Mouse (Mus musculus): ENCODE data around the gene Prpf8. TPM values are rescaled to one million over a fixed set of nuclear protein-coding genes. Genes with fewer than 3 reads are reported as not detected.
"Not testable (repeated sequence)": the region's sequence is repeated elsewhere in the genome, so short reads cannot be mapped to it uniquely, and the experiment has no call there.

Prpf8 gene
- polyA plus RNA-seq, 1 experiment from 2014 or later: 77.5 TPM

DNA sequence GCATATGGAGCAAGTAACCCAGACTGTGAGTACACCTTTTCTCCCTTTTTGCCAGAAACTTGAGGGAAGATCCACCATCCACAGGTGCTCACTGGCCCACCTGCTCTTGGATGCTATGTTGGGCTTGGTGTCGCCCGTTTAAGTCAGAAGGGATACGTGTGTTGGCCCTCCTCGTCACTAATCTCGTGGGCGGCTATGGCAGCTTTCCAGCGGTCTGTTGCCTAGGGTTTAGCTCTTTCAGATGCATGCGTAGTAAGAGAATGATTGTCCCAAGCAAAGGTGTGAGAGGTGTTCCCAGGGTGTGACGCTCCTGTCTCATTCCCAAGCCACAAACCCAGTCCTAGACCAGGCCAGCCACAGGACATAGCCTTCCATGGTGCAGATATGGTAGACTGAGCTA lies 58.1 kb downstream of the Prpf8 start:
- WGBS: 93% methylated on average over 9 of the region's 9 CpGs
- H3K27ac ChIP-seq: no peak overlapping the region

DNA sequence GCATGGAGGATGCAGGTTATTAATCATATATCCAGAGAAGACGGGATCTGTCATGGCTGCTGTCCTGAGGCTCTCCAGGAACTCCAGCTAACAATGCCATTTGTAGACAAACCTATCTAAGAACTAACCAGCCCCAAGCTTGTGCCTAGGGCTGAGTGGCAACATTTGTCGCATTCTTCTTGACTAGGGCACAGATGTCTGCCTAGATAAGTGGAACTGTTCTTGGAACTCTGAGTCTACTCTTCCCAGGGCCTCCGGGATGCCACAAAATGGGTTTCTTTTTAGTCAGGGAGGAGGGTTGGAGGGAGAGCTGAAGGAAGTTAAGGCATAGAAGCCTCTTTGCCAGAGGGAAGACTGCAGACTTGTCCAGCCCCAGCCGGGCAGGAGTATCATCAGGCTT lies 59.4 kb downstream of the Prpf8 start:
- WGBS: 84% methylated on average over 4 of the region's 4 CpGs

More for the DNA sequence above, 58.1 kb downstream of the Prpf8 start:
- Histone ChIP-seq H3K4me1 (peaks cover 30% of the 10 kb centered on the region), H3K9me3 (no peaks in the 10 kb centered on the region), H3K27me3 (ENCODE audit: poor library complexity, severe bottlenecking) (no peaks in the 10 kb centered on the region), H3K4me3 (no peak overlapping the region), H3K36me3 (replicated peaks) (0 out of 2 replicates have a peak, but pooled peaks cover 3% of the 10 kb centered on the region)
- DNase-seq (ENCODE audit: extremely low spot score, low spot score): no peak

DNA sequence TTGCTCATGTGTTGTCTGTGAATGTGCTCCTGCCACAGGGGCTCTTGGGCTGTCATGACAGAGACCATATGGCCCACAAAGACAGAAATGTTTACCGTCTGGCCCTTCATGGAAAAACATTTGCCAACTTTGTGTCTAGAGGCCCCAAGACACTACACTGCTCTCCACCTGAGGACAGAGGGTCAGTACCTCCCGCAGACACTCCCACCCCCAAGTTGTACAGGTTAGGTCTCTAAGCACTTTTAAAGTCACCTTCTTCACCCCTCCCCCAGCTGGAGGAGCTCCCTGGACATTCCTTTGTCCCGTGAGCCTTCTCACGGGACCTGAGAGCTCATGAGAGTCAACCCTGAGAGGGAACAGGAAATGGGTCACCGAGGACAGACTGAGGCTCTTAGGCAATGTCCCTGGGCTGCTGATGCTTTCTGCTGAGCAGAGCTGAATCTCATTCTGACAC lies 63.1 kb downstream of the Prpf8 start:
- peak overlapping the region; percentile 62 for H3K27ac ChIP-seq
- WGBS: 59% methylated on average over 5 of the region's 5 CpGs

More for the DNA sequence above, 59.4 kb downstream of the Prpf8 start:
- H3K4me1 ChIP-seq: peaks cover 33% of the 10 kb centered on the region
- no peaks in the 10 kb centered on the region for H3K27me3 ChIP-seq (ENCODE audit: poor library complexity, severe bottlenecking)
- H3K4me3 ChIP-seq: no peak overlapping the region
- DNase-seq (ENCODE audit: extremely low spot score, low spot score): no peak
- H3K36me3 ChIP-seq (replicated peaks): 0 out of 2 replicates have a peak, but pooled peaks cover 3% of the 10 kb centered on the region
- H3K9me3 ChIP-seq: no peaks in the 10 kb centered on the region
- H3K27ac ChIP-seq: no peak overlapping the region

DNA sequence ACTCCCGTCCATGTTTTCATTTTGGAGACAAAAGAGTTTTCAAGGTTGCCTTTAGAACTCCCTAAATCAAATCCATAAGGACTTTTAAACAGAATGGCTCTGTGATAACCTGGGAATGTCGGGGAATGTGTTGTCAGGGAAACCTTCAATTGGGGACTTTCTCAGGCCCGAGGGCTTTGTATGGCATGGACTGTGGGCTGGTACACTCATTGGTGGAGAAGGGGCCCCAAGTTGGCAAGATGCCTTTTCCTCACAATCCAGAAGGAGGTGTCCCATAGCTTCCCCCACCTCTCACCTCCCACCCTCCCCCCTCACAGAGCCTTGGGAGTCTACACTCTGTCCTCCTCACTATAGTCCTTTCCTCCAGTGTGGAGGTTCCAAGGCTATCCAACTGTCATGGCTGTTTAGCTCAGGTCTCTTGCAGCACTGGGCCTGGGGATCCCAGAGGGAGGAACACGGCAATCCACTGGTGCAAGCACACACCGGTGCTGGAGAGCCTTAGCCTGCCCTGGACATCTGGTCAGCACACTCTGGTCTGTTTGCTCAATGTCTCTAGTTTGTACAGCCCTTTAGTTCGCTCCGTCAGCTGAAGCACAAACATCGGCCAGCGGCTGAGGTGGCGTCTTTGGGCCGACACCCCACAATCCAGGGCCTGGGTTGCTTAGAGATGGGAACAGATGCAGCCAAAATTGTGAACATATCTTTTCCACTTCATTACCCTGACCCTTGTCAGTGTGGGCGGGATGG lies 63.8 kb downstream of the Prpf8 start:
- H3K27ac ChIP-seq: peak overlapping the region; percentile 62
- H3K4me3 ChIP-seq: no peak overlapping the region
- H3K9me3 ChIP-seq: no peaks in the 10 kb centered on the region
- WGBS: 74% methylated on average over 12 of the region's 12 CpGs
- H3K36me3 ChIP-seq (replicated peaks): no peaks in the 10 kb centered on the region
- no peak for DNase-seq (ENCODE audit: extremely low spot score, low spot score)
- H3K4me1 ChIP-seq: peaks cover 52% of the 10 kb centered on the region
- H3K27me3 ChIP-seq (ENCODE audit: poor library complexity, severe bottlenecking): no peaks in the 10 kb centered on the region

More for the DNA sequence above, 63.1 kb downstream of the Prpf8 start:
- Histone ChIP-seq H3K27me3 (ENCODE audit: poor library complexity, severe bottlenecking) (no peaks in the 10 kb centered on the region), H3K4me1 (peaks cover 53% of the 10 kb centered on the region), H3K4me3 (no peak overlapping the region), H3K36me3 (replicated peaks) (no peaks in the 10 kb centered on the region), H3K9me3 (no peaks in the 10 kb centered on the region)
- no peak for DNase-seq (ENCODE audit: extremely low spot score, low spot score)

DNA sequence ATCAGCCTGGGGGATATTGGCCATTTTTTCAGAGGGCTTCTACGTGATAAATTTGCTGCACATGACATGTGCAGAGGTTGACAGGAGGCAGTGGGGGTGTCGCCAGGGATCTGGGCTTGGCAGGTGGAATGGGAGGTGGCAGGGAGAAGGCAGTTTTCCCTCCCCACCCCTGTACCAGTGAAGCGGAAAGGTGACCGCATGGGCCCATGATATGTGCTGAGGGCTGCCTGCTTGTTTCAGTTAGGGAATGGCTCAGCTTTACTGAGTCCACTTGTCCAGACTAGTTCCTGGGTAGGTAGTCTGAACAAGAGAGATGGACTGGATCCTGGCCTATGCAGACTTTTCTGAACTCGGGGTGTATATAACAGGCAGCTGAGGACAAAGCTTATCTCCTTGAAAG lies 64.7 kb downstream of the Prpf8 start:
- Histone ChIP-seq H3K4me1 (peaks cover 43% of the 10 kb centered on the region), H3K27me3 (ENCODE audit: poor library complexity, severe bottlenecking) (no peaks in the 10 kb centered on the region), H3K27ac (0 out of 2 replicates have a peak overlapping the region, but pooled peaks have one; percentile 64), H3K36me3 (replicated peaks) (no peaks in the 10 kb centered on the region), H3K4me3 (no peak overlapping the region), H3K9me3 (no peaks in the 10 kb centered on the region)
- WGBS: 93% methylated on average over 5 of the region's 5 CpGs
- no peak for DNase-seq (ENCODE audit: extremely low spot score, low spot score)

DNA sequence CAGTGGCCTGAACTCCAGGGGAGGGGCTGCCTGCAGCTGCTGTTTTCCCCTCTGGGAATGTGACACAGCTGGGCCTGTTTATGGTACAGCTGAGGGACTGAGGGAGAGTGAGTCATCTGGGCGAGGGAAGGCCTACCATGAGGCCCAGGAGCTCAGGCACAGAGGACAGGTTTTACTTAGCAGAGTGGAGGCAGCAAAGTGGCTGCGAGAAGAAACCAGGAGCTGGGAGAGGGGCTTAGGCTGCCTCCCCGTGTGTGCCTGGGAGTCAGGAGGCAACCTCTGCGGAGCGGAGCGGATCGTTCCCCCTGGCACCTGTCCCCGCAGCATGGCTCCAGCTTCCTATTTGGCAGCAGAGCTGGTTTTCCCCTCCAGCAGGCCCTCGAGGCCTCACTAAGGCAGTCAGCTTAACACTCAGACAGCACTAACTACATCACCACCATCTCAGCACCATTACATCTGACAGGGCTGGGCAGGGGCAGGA lies 65.4 kb downstream of the Prpf8 start:
- H3K4me3 ChIP-seq: no peak overlapping the region
- WGBS: 77% methylated on average over 9 of the region's 9 CpGs
- peak overlapping the region; percentile 64 for H3K27ac ChIP-seq

DNA sequence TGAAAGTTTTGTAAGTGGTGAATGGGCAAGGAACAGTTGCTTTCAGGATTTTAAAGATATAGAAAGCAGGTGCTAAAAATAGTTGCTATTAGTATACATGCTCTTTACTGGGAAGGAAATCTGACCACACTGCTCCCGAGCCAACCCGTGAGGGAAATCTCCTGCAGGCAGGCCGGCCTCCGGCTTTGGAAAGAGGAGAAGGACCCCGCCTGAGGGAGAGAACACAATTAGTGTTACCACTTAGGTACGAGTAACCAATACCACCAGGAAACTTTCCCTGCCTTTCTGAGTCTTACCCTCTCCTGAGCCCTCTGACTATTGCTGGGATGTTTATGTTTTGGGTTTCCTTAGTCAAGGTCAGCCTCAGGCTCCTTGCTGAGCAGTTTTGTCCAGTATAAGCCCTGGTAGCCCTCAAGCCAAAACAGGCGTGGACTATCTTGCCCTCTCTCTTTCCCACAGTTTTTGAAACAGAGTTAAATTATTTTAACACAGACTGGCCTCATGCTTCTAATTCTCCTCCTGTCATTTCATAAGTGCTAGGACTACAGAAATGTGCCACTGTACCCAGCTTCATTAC lies 66.4 kb downstream of the Prpf8 start:
- 42% methylated on average over 7 of the region's 7 CpGs for WGBS
- H3K4me3 ChIP-seq: no peak overlapping the region
- no peak for DNase-seq (ENCODE audit: extremely low spot score, low spot score)
- no peaks in the 10 kb centered on the region for H3K27me3 ChIP-seq (ENCODE audit: poor library complexity, severe bottlenecking)
- peaks cover 50% of the 10 kb centered on the region for H3K4me1 ChIP-seq
- no peaks in the 10 kb centered on the region for H3K9me3 ChIP-seq
- H3K27ac ChIP-seq: no peak overlapping the region
- peaks cover 3% of the 10 kb centered on the region; the same call in 1 of the 2 replicates for H3K36me3 ChIP-seq (replicated peaks)

More for the DNA sequence above, 65.4 kb downstream of the Prpf8 start:
- no peaks in the 10 kb centered on the region for H3K36me3 ChIP-seq (replicated peaks)
- H3K4me1 ChIP-seq: peaks cover 45% of the 10 kb centered on the region
- H3K27me3 ChIP-seq (ENCODE audit: poor library complexity, severe bottlenecking): no peaks in the 10 kb centered on the region
- H3K9me3 ChIP-seq: no peaks in the 10 kb centered on the region
- no peak for DNase-seq (ENCODE audit: extremely low spot score, low spot score)

DNA sequence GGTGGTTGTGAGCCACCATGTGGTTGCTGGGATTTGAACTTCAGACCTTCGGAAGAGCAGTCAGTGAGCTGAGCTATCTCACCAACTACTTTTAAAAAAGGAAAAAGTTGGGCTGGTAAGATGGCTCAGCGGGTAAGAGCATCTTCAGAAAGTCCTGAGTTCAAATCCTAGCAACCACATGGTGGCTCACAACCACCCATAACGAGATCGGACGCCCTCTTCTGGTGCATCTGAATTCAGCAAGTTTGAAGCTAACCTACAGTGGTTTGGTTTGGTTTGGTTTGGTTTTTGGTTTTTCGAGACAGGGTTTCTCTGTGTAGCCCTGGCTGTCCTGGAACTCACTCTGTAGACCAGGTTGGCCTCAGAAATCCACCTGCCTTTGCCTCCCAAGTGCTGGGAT lies 69.4 kb downstream of the Prpf8 start:
- not testable (repeated sequence) for H3K36me3 ChIP-seq (replicated peaks); H3K4me3 ChIP-seq; DNase-seq (ENCODE audit: extremely low spot score, low spot score); H3K27ac ChIP-seq; H3K27me3 ChIP-seq (ENCODE audit: poor library complexity, severe bottlenecking); H3K9me3 ChIP-seq
- peaks cover 31% of the 10 kb centered on the region for H3K4me1 ChIP-seq
- WGBS: 89% methylated on average over 6 of the region's 6 CpGs

DNA sequence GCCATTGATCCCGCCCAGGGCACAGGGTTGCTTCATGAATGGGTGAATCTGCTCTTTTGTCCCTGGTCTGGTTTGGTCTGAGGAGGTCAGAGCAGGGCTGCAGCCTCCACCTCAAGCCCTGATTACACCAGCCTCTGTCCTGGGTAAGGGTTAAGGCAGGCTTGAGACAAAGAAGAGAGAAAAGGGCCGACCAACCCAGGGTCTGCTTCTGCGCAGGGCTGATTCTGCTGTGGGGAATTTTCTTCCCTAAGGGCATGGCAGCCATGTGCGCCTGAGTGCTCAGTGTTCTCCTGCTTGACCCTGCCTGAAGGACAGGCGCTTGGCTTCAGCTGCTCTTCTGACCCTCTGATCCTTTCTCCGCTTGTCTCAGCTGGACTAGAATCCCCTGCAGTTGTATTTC lies 70.5 kb downstream of the Prpf8 start:
- H3K27me3 ChIP-seq (ENCODE audit: poor library complexity, severe bottlenecking): no peaks in the 10 kb centered on the region
- H3K4me1 ChIP-seq: peaks cover 19% of the 10 kb centered on the region
- 69% methylated on average over 6 of the region's 6 CpGs for WGBS
- H3K36me3 ChIP-seq (replicated peaks): peaks cover 6% of the 10 kb centered on the region; the same call in 1 of the 2 replicates
- H3K27ac ChIP-seq: peak overlapping the region; percentile 56
- no peak overlapping the region for H3K4me3 ChIP-seq
- no peak for DNase-seq (ENCODE audit: extremely low spot score, low spot score)
- H3K9me3 ChIP-seq: no peaks in the 10 kb centered on the region

DNA sequence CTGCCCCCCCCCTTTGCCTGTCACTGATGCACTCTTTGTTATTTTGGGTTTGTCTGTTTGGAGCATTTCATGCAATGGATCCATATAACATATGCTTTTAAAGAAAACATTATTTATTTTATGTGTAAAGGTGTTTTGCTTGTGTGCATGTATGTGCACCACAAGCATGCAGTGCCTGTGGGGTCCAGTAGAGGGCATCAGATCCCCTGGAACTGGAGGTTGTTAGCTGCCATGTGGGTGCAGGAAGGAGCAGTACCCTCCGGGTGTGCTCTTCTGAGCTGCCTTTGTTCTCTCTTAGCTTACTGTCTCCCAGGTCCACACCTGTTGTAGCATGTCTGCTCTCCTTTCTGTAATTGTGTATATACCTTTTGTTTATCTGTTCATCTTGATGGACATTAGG lies 71.5 kb downstream of the Prpf8 start:
- Histone ChIP-seq H3K4me3 (no peak overlapping the region), H3K27ac (no peak overlapping the region), H3K9me3 (no peaks in the 10 kb centered on the region), H3K36me3 (replicated peaks) (peaks cover 6% of the 10 kb centered on the region; the same call in 1 of the 2 replicates), H3K4me1 (peaks cover 10% of the 10 kb centered on the region), H3K27me3 (ENCODE audit: poor library complexity, severe bottlenecking) (no peaks in the 10 kb centered on the region)
- WGBS: 94% methylated on average over 1 of the region's 1 CpGs
- no peak for DNase-seq (ENCODE audit: extremely low spot score, low spot score)

MicroRNAs within 50 kb of the gene (microRNA counts, 519-probe panel; counts per million panel counts)
- 5,714 counts per million, percentile 89 among the panel's probes with 10 or more counts for microRNA mmu-miR-22

Small RNA genes lying within 50 kb of the gene (microRNA-seq; reads per million reads assigned to microRNA genes)
- gene Mir22 (2,167 reads per million, percentile 81 among the genes with 10 or more reads in this experiment), gene Mir3971 (not detected)

Other genes starting within 250 kb of the Prpf8 start
- gene Rpa1, start 138.5 kb upstream of the Prpf8 start, polyA plus RNA-seq (2016; fragmentation: Nextera tagmentation; extraction: Ambion mirVana): 194 and 213 TPM in 2 replicates
- gene Smyd4, start 138.4 kb upstream of the Prpf8 start, polyA plus RNA-seq (2016; fragmentation: Nextera tagmentation; extraction: Ambion mirVana): 18.5 and 20.4 TPM in 2 replicates
- gene Serpinf1, start 64.1 kb upstream of the Prpf8 start, polyA plus RNA-seq (2016; fragmentation: Nextera tagmentation; extraction: Ambion mirVana): 105 and 108 TPM in 2 replicates
- 0.06 TPM in 1 of 2 replicates, not detected in the other for gene Serpinf2, start 47.2 kb upstream of the Prpf8 start, polyA plus RNA-seq (2016; fragmentation: Nextera tagmentation; extraction: Ambion mirVana)
- gene Wdr81, start 32.1 kb upstream of the Prpf8 start, polyA plus RNA-seq (2016; fragmentation: Nextera tagmentation; extraction: Ambion mirVana): 5.8 and 6.4 TPM in 2 replicates
- 8.5 and 9.7 TPM in 2 replicates for gene Tlcd2, start 25.1 kb upstream of the Prpf8 start, polyA plus RNA-seq (2016; fragmentation: Nextera tagmentation; extraction: Ambion mirVana)
- 0.15 and 0.26 TPM in 2 replicates for gene Rilp, start 23.3 kb downstream of the Prpf8 start, polyA plus RNA-seq (2016; fragmentation: Nextera tagmentation; extraction: Ambion mirVana)
- 5.1 and 5.4 TPM in 2 replicates for gene Scarf1, start 26.7 kb downstream of the Prpf8 start, polyA plus RNA-seq (2016; fragmentation: Nextera tagmentation; extraction: Ambion mirVana)
- gene Slc43a2, start 44.9 kb downstream of the Prpf8 start, polyA plus RNA-seq (2016; fragmentation: Nextera tagmentation; extraction: Ambion mirVana): 5.5 and 6.1 TPM in 2 replicates
- 59.2 and 61.9 TPM in 2 replicates for gene Pitpna, start 101.3 kb downstream of the Prpf8 start, polyA plus RNA-seq (2016; fragmentation: Nextera tagmentation; extraction: Ambion mirVana)
- gene Inpp5k, start 144.2 kb downstream of the Prpf8 start, polyA plus RNA-seq (2016; fragmentation: Nextera tagmentation; extraction: Ambion mirVana): 14.1 and 16.0 TPM in 2 replicates
- 16.6 and 17.6 TPM in 2 replicates for gene Myo1c, start 163.7 kb downstream of the Prpf8 start, polyA plus RNA-seq (2016; fragmentation: Nextera tagmentation; extraction: Ambion mirVana)
- gene Crk, start 192.4 kb downstream of the Prpf8 start, polyA plus RNA-seq (2016; fragmentation: Nextera tagmentation; extraction: Ambion mirVana): 122 and 130 TPM in 2 replicates
- gene Ywhae, start 246.1 kb downstream of the Prpf8 start, polyA plus RNA-seq (2016; fragmentation: Nextera tagmentation; extraction: Ambion mirVana): 1,332 and 1,366 TPM in 2 replicates